Mouse (Mus musculus) adrenal gland, postnatal 36 days (tissue): ENCODE results near the gene Suclg2. TPM values are rescaled to one million over a fixed set of nuclear protein-coding genes. Genes with fewer than 3 reads are reported as not detected.

ENCODE experiments used
- DNase-seq, 2 experiments: peaks; one replicate each; pipeline ENCODE4 v3.0.0; 2021; ENCODE audit warnings: mixed read lengths in 1 of 2
- total RNA-seq, 2 experiments: library from RNA; stranded (reverse); gene quantifications; 2 replicates each; pipeline ENCODE4 v1.2.3; 2021

The Suclg2 gene
- total RNA-seq, 2 experiments from 2014 or later: 127 to 168 TPM

- DNase-seq: no peak
Measured at GRCm38 (mm10) chr6:95700191-95700590, 18.4 kb downstream of the Suclg2 start.

- no peak for DNase-seq
Measured at GRCm38 (mm10) chr6:95699326-95699725, 19.3 kb downstream of the Suclg2 start.

GRCm38 (mm10) chr6:95698536-95699162 lies 20.0 kb downstream of the Suclg2 start:
- DNase-seq: no peak

DNA sequence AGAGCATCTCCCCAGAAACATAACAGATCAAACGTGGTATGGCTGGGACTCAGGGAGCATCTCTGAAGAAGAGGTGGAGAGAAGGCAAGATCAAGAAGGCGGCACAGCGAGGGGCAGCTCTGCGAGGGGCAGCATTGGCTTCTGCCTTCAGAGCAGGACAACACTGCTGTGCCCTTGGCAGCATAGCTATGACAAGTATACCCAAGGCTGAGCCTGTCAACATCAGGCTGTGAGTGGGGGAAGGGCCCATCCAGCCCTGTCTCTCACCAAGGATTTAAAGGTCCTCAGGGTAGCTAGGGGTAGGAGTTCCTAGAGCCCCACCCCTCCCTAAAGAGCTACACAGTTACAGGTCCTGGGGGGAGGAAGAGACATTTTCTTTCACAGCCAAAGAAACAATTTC lies 23.7 kb downstream of the Suclg2 start:
- DNase-seq: peak; percentile 50 to 53

DNA sequence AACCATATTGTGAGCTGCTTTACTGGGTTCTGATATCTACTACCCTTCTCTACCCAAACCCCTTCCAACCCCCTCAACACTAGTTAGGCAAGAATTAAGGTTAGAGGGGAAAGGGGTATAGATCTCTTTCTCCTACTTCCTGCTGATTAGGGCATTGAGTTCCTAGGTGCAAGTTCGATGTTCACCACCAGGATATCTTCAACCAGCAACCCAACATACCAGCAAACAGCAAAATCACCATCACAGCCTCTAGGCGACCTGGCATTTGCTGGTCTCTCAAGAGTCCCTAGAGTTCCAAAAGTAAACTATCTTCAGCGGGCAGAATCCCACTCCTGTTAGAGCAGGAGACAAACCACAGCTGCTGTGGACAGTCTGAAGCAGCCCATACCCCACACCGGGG lies 33.4 kb downstream of the Suclg2 start:
- DNase-seq: no peak

DNA sequence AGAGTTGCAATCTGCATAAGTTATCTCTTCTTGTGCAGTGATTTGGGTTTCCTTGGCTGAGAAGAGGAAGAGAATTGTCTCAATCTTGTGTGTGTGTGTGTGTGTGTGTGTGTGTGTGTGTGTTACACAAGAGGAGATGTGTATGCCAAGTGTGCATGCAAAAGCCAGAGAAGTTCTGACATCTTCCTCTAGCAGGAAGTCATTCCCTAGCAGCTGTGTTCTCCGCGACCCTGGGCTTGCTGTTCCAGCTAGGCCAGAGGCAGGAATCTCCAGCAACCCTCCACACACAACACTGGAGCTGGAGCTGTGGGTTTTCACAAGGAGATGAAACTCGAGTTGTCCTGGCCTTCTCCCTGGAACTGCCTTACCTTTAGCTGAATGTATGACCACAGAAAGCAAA lies 38.9 kb downstream of the Suclg2 start:
- no peak for DNase-seq

DNA sequence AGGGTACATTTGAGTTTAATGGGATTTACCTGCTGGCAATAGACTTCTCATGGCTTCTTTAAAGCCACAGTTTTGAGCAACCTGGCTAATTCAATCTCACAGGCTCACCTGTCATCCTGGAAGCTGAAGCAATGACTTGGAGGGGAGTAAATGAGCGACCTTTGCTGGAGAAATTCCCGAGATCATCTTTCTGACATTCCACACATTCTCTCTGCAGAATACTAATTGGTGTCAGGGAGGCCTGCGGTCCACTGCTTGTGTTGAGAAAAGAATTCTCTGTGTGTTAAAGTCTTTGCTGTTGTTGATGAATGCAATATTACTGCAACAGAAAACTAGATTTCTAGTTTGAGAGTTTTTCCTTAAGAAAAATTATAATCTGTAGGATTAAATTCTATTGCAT lies 39.3 kb downstream of the Suclg2 start:
- DNase-seq: no peak

DNA sequence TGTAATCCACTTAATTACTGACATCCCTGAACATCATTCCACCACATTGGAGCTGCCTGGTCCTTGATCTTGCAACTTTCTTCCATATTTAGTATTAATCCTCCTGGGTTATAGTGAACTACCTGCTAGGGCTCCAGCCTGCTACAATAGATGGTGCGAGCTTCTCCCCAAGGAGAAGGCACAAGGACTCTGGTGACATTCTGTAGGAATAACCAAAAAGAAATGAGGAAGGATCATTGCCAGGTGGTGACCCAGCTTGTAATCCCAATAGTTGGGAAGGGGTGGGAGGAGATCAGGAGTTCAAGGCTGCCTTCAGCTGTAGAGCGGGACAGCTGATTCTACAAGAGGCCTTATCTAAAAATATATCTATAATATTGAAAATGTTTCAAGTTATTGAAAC lies 41.6 kb downstream of the Suclg2 start:
- no peak for DNase-seq

- no peak for DNase-seq
Measured at GRCm38 (mm10) chr6:95676439-95676838, 42.2 kb downstream of the Suclg2 start.

DNA sequence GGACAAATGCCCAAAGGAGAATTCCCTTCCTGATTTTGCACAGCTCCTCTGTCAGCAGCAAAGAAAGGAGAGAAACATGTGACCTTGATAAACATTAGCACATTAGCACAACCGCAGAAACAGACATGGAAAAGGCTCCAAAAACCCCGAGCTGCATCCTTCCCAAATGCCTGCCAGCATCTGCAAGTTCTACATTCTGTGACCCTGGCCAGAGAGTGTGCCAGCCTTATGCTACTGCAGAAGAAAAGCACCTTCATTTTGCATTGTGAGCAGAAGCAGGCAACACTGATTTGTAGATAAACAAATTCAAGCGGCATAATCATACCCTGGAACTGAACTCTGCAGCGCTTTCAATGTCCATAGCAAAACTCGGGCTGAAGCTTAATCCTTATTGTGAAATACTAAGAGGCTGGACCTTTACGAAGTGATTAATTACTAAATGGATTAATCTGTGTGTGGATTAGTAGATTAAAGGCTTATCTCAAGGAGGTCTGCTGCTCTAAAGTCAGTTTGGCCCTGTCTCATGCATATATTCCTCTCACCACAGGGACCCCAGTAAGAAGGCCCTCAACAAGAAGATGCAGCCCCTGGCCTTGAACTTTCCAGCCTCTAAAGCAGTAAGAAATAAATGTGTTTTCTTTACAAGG lies 43.4 kb downstream of the Suclg2 start:
- DNase-seq: no peak

GRCm38 (mm10) chr6:95674651-95675050 lies 43.9 kb downstream of the Suclg2 start:
- no peak for DNase-seq

- DNase-seq: peak; percentile 39 to 67
Measured at GRCm38 (mm10) chr6:95669335-95669729, 49.3 kb downstream of the Suclg2 start.

DNA sequence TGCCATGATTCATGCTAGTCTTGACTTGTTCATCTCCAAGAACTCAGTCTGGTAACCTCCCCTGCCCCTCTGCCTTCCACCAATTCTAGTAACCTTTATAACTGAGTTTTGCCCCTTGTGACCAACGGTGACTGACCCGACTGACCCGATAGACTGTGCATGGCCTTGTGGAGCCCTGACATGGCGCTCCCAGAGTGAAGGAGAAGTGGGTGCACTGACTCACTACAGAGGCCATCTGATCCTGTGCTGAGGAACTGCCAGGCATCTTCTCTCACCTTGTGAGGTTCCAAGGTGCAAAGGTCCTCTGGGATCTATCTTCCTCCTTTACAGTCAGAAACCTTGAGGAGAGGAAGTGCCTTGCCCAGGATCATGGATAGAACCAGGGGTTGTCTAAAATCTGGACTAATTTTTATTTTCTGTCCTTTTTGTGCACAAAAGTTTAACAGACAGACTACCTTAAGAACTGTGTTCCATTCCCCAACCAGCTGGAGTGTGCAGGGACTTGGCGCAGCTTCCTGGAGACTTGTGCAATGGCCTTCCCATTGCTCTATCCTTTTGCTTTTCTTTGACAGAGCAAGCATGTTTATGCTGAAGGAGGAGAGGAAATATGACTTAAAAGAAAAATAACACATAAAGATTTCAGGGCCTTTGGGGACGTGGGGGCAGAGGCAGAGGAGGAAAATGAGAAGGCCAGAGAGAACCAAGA lies 49.8 kb downstream of the Suclg2 start:
- no peak for DNase-seq

GRCm38 (mm10) chr6:95657671-95658070 lies 60.9 kb downstream of the Suclg2 start:
- no peak for DNase-seq

GRCm38 (mm10) chr6:95653662-95654061 lies 64.9 kb downstream of the Suclg2 start:
- DNase-seq: no peak

GRCm38 (mm10) chr6:95652774-95653173 lies 65.8 kb downstream of the Suclg2 start:
- DNase-seq: no peak

- peak; percentile 21 to 46 for DNase-seq
Measured at GRCm38 (mm10) chr6:95651391-95651876, 67.2 kb downstream of the Suclg2 start.

- DNase-seq: peak in 1 of 2 experiments; percentile 22
Measured at GRCm38 (mm10) chr6:95650082-95650722, 68.4 kb downstream of the Suclg2 start.

GRCm38 (mm10) chr6:95649123-95649663 lies 69.4 kb downstream of the Suclg2 start:
- no peak for DNase-seq

DNA sequence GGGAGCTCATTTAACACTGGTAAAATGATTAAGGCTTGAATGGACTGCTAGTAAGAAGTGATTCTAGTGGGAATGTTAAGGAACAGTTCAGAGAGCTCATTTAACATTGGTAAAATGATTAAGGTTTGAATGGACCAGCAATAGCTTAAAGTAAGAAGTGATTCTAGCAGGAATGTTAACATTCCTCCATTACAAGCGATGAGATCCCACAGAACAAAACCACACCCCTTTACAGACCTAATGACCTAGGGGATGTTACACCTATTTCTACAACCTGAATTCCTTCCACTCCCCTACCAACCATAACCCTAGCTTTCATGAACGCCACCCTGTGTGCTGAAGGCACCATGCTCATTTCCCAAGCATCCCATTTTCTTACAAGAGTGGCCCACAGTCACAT lies 81.2 kb downstream of the Suclg2 start:
- no peak for DNase-seq

- no peak for DNase-seq
Measured at GRCm38 (mm10) chr6:95635411-95635810, 83.2 kb downstream of the Suclg2 start.

DNA sequence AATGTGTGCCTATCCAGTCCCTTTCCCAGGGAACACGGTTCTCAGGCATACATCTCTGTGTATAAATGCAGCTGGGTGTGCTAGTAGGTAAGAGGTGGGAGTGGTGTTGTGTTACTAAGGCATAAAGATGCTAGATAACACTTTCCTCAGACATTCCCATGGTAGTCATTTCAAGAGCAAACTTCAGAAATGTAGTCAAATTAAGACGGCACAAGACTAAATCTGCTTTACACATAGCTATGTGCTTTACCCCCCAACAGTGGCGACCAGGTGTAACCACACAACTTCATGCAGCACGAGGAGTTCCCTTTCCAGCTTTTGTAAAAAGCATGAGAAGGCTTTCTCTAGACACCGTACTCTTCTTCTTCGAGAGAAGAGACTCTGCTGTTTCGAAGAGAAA lies 89.5 kb downstream of the Suclg2 start:
- no peak for DNase-seq

DNA sequence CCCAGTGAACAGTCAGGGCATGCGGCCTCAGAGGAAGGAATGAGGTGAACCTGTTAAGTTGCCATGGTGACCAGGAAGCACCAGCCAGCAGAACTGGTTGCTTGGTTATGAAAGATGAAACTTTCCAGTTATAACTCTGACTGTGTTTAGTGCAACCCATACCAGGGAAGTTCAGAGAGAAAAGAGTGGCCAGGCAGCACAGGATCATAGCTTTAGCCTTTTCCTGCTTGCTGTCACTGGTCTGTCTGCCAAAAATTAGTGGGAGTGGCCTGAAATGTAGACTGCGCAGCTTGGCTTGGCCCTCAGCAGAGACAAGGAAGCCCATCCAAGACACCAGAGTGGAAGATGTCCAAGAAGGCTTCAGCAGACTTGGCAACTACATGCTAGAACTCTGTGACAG lies 96.8 kb downstream of the Suclg2 start:
- peak; percentile 26 to 46 for DNase-seq
